Mouse (Mus musculus) layer of hippocampus, adult 18-20 months (tissue): ENCODE data around the gene Raly. TPM values are rescaled to one million over a fixed set of nuclear protein-coding genes. Genes with fewer than 3 reads are reported as not detected.

Experiments used
- DNase-seq, 2 experiments: peaks; one replicate each; pipeline ENCODE4 v3.0.0; 2022; ENCODE audit warnings: low spot score in 2 of 2
- total RNA-seq, 2 experiments: library from RNA; stranded (reverse); gene quantifications; 2 replicates each; pipeline ENCODE4 v1.2.3; 2021

Raly gene
- total RNA-seq, 2 experiments from 2014 or later = 67.1 to 73.5 TPM

DNA sequence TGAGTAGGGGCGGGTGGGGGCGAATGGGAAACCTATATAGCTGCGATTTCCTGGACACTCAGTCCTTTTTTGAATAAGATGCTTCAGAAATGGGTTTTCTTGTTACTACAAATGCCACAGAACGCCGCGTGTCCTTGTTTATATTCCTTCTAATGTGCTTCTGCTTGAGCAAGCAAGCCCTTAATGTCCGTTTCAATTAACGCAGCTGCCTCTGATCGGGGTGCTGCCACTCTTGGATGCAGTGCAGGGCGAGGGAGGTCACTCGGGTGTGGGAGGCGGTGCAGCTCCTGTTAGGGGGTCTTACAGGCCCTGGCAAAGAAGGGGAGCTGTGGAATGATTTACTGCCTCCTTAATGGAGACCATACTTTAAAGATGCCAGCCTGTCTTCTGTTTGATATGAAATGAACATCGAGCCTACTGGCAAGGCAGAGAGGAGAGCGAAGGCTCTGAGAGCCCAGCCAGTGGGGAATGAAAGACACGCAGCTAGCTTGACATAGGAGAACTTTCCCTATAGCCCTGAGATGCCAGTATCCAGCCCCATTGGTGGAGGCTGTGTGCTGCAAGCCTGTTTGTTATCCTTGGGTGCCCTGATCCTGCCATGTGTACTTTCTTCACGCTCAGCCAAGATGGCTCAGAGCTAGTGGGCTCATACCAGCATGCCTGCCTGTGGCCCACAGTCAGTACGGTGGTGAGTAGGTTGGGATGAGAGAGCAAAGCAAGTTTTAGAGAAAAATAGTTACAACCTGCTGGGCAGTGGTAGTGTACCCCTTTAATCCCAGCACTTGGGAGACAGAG, 7.8 kb upstream of the Raly start:
- no peak for DNase-seq

DNA sequence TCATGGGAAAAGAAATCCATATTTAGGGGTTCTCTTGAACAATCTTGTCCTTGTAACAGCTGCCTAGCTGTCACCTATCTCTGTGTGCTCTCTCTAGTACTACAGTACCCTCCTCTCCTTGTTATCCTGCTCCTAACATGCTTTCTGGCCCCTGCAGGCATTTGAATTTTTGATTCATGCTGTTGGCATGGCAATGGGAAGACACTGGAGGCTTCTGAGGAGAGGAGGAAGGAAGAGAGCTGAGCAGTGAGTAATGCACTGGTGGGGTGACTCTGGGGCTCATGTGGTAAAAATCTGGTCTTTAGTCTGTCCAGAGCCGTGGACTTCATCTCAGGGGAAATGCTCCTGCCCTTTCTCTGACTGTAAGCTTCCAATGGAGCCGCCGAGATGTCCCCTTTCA, 5.6 kb upstream of the Raly start:
- DNase-seq = no peak

DNA sequence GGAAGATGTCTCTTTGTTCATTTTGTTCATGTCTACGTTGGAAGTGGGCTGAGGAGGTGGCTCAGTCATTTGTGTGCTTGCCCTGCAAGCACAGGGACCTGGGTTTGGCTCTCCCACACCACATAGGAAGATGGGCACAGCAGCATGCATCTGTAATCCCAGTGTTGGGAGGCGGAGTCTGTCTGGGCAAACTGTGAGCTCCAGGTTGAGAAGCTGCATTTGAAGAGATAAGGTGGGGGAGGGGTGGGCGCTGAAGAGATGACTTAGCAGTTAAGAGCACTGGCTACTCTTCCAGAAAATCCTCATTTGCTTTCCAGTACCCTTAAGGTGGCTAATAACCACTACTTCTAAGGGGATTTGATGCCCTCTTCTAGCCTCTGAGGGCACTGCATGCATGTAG, 4.7 kb upstream of the Raly start:
- DNase-seq = no peak

DNA sequence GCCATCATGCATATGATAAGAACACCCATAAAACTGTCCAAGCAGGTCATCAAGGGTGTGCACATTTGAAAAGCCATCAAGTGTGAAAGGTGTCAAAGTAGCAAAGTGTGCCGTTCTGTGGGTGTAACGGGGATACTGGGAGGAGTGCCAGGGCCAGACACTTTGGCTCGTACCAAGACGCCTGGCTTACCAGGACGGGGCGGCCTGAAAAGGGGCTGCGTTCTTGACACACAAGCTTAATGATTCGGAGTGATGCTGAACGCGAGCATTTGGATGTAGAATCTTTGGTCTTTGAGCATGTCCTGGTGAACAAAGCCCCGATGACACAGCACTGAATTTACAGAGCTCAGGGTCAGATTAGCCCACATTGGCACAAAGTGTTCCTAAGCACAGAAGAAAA, 4.1 kb upstream of the Raly start:
- no peak for DNase-seq

DNA sequence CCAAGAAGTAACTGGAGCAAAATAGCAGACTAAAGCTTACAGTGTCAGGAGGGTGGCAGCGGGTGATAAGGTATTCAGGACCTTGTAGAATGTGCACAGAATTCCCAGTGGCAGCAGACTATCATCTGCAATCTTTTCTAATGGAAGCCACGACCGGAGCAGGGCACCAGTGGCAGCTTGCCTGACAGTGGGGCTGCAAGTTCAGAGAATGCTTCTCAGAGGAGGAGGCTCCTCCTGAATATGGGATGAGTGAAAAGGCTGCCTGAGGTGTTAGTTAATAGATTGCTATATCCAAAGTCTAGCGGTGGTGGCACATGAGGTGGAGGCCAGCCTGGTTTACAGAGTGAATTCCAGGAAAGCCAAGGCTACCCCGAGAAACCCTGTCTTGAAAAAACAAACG, 1.5 kb upstream of the Raly start:
- no peak for DNase-seq

DNA sequence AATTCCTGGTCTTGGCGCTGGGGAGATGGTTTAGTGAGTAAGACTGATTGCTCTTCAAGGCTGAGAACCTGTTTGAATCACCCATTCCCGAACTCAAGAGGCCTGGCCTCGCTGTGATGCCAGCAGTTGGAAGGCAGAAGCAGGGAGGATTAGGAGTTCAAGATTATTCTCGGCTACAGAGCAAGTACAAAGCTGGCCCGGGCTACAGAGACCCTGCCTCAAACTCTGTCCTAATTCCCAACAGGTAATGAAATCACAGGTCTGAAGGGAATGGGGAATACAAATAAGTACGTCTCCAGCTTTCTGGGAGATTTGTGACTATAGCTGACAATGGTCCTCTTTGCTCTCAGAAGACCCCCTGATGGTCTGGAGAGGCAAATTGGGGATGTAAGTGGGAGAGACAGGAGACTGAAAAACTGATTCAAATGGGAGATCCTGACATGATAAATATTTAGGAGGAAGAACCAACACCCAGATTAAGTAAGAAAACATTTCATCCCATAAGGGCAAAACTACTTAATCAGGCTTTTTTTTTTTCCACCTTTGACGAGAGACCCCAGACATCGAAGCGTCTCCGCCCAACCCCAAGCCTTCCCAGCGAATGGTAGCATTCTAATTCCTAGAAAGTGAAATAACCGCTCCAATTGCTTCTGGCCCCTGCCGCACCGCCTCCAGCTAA, 780 bp upstream of the Raly start:
- no peak for DNase-seq

DNA sequence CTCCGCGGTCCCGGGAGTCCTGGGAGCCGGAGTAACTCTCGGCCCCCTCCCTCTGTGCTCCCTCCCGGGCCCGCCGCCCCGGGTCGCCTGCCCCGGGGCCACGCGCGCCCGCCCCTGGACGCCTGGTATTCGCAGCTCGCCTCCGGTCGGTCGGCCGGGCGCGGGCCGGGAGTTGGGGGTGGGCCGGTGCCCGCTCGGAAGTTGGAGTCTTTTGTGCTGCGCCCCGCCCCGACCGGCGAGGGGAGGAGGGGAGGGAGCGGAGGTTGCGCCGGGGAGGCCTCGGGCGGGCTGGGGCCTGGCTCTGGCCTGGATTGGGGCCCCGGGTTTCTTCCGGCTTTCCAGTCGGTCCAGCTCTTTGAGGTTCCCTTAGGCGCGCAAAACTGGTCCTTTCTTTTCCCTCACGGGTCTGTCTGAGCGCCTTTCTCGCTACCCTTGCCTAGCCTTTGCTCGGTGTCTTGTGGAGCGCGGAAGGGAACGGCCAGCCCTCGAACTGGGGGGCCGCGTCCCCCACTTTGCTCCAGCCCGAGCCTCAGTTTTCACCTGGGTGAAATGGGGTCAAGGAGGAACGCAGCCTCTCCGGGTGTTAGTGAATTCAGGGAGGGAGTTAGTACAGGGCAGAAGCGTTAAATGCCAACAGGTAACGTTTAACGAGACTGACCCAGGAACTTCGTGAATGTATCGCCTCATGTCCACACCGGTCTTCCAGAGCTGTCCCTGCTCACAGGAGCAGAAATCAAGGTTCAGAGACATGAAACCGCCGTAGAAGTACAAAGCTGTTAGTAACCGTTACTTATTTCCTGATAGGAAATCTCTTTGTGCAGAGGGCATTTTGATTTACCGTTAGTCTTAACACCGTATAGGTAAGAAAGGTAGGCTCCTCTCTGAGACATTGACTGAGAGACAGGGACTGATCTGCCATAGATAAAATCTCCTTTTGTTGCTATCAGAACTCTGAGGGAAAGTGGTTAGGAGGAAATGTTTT, 1.1 kb downstream of the Raly start:
- peak; percentile 39 to 45 for DNase-seq

DNA sequence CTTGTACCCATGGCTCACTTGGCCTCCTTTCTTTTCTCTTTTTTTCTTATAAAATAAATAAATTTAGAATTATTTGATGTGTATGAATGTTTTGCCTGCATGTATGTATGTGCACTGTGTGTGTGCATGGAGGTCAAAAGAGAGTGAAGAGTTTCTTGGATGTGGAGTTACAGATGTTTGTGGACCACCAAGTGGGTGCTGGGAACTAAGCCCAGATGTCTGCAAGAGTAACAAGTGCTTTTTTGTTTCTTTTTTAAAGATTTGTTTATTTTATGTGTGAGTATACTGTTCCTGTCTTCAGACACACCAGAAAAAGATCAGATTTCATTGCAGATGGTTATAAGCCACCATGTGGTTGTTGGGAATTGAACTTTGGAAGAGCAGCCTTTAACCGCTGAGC, 12.5 kb downstream of the Raly start:
- DNase-seq = no peak

DNA sequence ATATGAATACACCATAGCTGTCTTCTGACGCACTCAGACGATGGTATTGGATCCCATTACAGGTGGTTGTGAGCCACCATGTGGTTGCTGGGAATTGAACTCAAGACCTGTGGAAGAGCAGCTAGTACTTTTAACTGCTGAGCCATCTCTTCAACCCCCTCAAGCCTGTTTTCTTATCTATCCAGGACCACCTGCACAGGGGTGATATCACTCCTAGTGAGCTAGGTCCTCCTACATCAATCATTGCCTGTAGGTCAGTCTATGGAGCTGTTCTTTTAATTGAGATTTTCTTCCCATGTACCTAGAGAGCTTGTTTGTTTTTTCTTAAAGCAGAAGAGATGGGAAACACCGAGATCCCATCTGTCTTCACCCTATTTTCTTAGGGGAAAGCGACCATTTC, 12.9 kb downstream of the Raly start:
- no peak for DNase-seq

DNA sequence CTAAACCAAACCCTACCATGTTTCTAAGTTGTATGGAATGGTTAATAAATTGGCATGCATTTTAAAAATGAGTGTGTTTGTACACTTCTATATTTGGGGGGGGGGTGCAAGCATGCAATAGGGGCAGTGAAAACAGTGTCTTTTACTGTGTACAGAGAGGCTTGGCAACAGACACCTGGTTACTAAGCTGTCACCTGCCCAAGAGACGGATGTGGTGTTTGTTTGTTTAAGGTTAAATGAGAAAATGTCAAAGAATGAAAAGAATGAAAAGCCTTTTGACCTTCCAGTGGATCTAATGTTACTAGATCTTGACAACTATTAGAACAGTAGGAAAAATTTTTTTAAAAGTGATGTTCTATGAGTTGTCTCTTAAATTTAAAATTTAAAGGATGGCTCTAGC, 16.8 kb downstream of the Raly start:
- DNase-seq = no peak

DNA sequence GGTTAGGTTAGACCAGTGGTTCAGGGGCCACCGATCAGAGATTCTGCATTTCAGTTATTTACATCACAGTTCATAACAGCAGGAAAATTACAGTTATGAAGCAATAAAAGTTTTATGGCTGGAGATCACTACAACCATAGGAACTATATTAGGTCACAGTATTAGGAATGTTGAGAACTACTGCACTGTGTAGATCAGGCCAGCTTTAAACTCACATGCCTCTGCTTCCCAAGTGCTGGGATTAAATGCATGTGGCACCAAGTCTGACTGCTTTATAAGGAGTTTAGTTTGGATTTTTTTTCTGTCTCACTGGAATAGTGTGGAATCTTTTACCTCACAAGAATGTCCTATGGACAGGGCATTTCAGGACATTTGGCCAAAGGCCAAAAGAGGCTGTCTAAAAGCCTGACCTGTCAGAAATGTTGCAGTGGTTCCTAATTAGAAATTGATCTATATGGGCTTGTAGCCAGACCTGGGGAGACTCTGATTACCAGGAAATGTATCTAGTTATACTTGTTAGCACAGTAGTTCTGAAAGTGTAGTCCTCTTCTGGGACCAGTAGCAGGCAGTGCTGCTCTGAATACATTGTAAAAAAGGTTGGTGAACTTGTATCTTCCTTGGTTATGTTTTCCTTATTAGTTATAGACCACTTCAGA, 18.3 kb downstream of the Raly start:
- no peak for DNase-seq

DNA sequence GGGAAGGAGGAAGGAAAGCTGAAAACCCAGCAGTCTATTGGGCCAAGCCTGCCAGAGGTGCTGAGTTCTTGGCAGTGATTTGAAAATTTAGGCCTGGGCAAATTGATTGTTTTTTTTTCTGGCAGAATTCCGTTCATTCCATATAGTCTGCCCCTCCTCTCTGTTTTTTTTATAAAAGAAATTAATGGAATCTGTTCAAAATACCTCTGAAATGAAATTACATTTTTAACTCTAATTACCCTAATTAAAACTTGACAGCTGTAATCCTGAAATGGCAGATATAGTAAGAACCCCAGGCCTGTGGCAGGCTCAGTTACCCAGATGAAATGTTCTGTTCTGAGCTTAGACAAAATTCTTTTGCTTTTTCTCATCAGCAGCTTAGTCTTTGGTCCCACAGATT, 19.9 kb downstream of the Raly start:
- no peak for DNase-seq

DNA sequence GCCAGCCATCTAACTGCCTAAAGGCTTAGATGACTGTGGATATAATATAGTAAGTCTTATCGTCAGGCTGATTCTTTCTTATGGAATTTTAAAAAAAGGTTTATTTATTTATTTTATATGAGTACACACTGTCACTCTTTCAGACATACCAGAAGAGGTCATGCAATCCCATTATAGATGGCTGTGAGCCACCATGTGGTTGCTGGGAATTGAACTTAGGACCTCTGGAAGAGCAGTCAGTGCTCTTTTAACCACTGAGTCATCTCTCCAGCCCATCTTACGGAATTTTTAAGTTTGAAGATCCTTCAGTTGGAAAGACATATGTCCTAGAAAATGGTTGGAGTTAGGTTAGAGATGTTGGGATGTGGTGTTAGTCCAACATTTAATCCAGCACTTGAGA, 22.5 kb downstream of the Raly start:
- no peak for DNase-seq

DNA sequence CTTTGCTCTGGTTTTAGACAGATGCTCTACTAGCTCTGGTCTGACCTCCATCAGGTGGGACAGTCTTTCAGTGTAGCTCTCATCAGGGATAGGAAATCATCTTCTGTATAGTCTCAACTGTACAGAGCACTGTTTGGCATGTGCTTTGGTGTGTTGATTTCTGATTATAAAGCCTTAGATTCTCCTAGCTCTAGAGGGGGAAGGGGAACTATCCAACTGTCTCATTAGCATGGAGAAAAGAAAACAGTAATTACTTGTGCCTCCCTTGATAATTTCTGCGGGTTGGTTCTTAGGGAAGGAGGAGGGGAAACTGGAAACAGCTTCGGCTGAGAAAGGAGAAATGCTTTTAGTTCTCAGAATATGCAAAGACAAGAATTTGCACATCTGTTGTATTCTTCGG, 26.2 kb downstream of the Raly start:
- no peak for DNase-seq

DNA sequence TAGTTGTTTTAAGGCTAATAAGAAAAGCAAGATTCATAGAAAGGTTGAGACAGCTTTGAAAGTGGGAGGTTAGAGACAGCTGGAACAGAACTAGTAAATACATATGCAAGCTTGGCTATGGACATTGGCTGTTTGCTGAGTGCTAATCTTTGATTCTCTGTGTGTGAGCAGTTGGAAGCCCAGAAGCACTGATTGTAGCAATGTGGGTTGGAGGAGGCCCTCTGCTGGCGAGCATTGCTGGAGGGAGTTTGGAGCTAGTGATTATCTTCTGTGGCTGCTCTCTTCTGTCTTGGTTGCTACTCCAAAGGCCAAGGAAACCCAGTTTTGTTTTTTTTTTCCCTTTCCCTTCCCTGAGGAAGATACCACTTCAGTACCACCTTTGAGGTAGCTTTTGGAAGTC, 26.9 kb downstream of the Raly start:
- peak; percentile 23 to 69 for DNase-seq

DNA sequence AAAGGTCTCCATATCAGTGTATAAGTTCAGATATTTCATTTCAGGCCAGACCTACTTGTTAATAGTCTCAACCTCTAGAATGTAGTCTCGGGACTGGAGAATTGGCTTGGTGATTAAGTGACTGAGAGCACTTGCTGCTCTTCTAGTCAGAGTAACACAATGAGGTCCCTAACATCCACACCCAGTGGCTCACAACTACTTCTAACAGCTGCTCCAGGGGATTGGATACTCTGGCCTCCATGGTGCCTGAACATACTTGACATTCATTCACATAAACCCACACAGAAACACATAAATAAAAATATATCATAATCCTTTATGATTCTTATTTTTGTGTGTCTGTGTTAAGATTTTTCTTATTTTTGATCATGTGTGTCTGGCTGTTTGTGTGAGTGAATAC, 27.7 kb downstream of the Raly start:
- no peak for DNase-seq

DNA sequence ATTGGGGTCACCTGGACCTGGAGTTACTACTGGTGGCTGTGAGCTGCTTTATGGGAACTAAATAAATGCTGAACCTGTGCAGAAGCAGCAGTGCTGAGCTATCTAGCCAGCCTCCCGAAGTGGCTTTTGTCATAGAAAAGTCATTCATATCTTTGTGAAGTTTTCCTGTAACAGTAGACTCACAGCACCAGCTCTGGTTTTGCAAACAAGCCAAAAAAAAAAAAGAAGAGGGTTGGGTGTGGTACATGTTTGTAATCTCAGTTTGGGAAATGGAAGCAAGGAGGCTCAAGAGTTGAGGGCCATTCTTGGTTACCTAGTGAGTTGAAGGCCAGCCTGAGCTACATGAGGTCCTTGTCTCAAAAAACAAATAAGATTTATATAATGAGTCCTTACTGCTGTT, 29.4 kb downstream of the Raly start:
- DNase-seq = no peak

DNA sequence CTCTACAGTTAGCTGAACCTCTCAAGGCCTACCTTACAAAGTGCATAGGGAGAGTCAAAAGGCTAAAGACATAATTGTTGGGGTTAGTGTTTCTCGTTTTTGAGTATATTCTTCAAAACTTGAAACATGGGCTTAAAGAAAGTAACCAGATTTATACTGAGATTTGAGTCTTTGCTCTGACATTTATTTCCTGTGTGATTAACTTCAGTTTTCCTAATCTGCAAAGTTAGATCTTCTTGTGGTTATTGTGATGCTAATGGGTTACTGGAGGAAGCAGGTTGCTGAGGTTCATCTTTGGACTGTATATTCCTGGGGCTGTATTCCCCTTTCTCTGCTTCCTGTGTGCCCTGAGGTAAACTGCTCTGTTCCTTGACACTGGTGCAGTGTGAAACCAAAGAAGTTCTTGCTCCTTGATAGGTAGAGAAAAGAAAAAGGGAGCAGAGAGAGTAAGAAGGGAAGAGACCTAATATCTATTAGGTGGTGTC, 35.2 kb downstream of the Raly start:
- DNase-seq = no peak

DNA sequence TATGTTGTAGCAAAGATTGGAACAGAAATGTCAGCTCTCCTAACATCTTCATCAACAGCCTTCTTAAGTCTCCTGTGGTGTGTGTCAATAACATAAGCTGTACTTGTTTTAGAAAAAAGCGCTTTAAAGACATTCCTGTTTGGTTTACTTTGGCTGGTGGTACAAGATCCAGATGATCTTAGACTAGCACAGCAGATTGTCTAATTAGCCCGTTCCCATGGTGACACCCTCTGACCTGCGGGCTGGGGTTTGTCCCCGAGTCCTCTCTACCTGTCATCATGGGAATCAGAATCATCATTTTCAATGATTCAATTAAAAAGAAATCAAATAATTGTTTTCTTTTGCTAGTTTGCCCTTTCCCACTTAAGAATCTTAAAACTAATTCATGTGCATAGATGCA, 36.6 kb downstream of the Raly start:
- no peak for DNase-seq

DNA sequence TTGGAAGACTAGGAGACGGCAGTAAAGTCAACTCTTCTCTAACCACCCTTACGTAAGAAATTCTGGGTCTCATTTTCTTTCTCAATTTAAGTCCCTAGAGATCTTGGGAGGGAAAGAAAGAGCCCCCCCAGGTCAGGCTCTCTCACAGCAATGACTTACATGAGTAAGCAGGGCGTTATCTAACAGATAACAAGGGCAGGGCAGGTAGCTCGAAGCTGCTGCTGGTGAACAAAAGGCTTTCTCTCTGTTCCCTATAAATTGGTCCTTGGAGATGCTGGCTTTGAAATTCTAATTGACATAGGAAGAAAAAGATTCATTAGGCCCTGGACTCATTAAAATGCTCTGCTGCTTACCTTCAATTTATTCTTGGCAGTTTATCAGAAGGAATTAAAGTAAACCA, 41.6 kb downstream of the Raly start:
- DNase-seq = no peak
